Comparison of ENCODE assay signal across 7 mouse cellular contexts in genomic region chr13:21506221-21506649, GRCm38 (mm10). TPM values are rescaled to one million over a fixed set of nuclear protein-coding genes. Genes with fewer than 3 reads are reported as not detected.
A peak's percentile ranks its signal among the peaks of the same experiment; 100 is the strongest.
DNase-seq lines count a peak whose midpoint lies in the region; ATAC-seq lines count a peak whose summit lies in the region.

No protein-coding gene starts in this region.

- ATAC-seq in embryonic facial prominence, embryonic 11.5 days (replicated peaks; ENCODE audit: insufficient number of reproducible peaks, low FRiP score, low TSS enrichment, low read depth): peak; percentile 100
- peak; percentile 98 for ATAC-seq in limb, embryonic 11.5 days (ENCODE audit: insufficient number of reproducible peaks, low FRiP score, low TSS enrichment, low read depth)
- ATAC-seq in midbrain, embryonic 14.5 days (ENCODE audit: low FRiP score, low TSS enrichment): peak; percentile 95

- peak overlapping the region; percentile 72 for H3K9ac ChIP-seq in embryonic facial prominence, embryonic 11.5 days (replicated peaks; ENCODE audit: low read length)
- peak overlapping the region; percentile 69 for H3K9ac ChIP-seq in limb, embryonic 11.5 days (ENCODE audit: low read length)
- peak overlapping the region; percentile 71 for H3K9ac ChIP-seq in midbrain, embryonic 14.5 days (replicated peaks; ENCODE audit: low read length)

- H3K4me3 ChIP-seq in embryonic facial prominence, embryonic 11.5 days (ENCODE audit: low read depth, low read length): peak overlapping the region; percentile 67
- peak overlapping the region; percentile 62 for H3K4me3 ChIP-seq in limb, embryonic 11.5 days (ENCODE audit: low read depth, low read length)
- H3K4me3 ChIP-seq in midbrain, embryonic 14.5 days (replicated peaks; ENCODE audit: low read depth, low read length): peak overlapping the region; percentile 59

- H3K4me2 ChIP-seq in embryonic facial prominence, embryonic 11.5 days (ENCODE audit: low read depth, low read length): peak overlapping the region; percentile 42
- H3K4me2 ChIP-seq in limb, embryonic 11.5 days (ENCODE audit: low read depth, severe bottlenecking): peak overlapping the region; percentile 51
- H3K4me2 ChIP-seq in midbrain, embryonic 14.5 days (ENCODE audit: low read length): peak overlapping the region; percentile 71

- no peaks in the 10 kb centered on the region for H3K27me3 ChIP-seq in embryonic facial prominence, embryonic 11.5 days (ENCODE audit: control insufficient read depth, insufficient read depth, low read length)
- H3K27me3 ChIP-seq in limb, embryonic 11.5 days (ENCODE audit: control insufficient read depth, insufficient read depth, low read length): no peaks in the 10 kb centered on the region
- H3K27me3 ChIP-seq in midbrain, embryonic 14.5 days (ENCODE audit: control insufficient read depth, insufficient read depth, low read length): no peaks in the 10 kb centered on the region

- no peaks in the 10 kb centered on the region for H3K4me1 ChIP-seq in embryonic facial prominence, embryonic 11.5 days (ENCODE audit: control insufficient read depth, insufficient read depth, low read length)
- no peaks in the 10 kb centered on the region for H3K4me1 ChIP-seq in limb, embryonic 11.5 days (ENCODE audit: control insufficient read depth, insufficient read depth, low read length)
- H3K4me1 ChIP-seq in midbrain, embryonic 14.5 days (ENCODE audit: control insufficient read depth, insufficient read depth, low read length): no peaks in the 10 kb centered on the region; the same call in 1 of the 2 replicates

- under 1% methylated on average over 21 of the region's 21 CpGs for WGBS in embryonic facial prominence, embryonic 11.5 days
- 0% methylated on average over 21 of the region's 21 CpGs for WGBS in limb, embryonic 11.5 days
- WGBS in midbrain, embryonic 14.5 days: 0% methylated on average over 21 of the region's 21 CpGs

- H3K27ac ChIP-seq in embryonic facial prominence, embryonic 11.5 days (replicated peaks; ENCODE audit: low read depth, low read length): peak overlapping the region; percentile 59; the same call in 1 of the 2 replicates
- peak overlapping the region; percentile 65; the same call in 1 of the 2 replicates for H3K27ac ChIP-seq in limb, embryonic 11.5 days (replicated peaks; ENCODE audit: low read depth, low read length)
- peak overlapping the region; percentile 81 for H3K27ac ChIP-seq in midbrain, embryonic 14.5 days (replicated peaks; ENCODE audit: low read depth, low read length)

- H3K9me3 ChIP-seq in embryonic facial prominence, embryonic 11.5 days (replicated peaks; ENCODE audit: control insufficient read depth, low read length): no peaks in the 10 kb centered on the region
- H3K9me3 ChIP-seq in limb, embryonic 11.5 days (ENCODE audit: control insufficient read depth, low read length): no peaks in the 10 kb centered on the region
- H3K9me3 ChIP-seq in midbrain, embryonic 14.5 days (ENCODE audit: control insufficient read depth, low read length): no peaks in the 10 kb centered on the region

- H3K36me3 ChIP-seq in embryonic facial prominence, embryonic 11.5 days (replicated peaks; ENCODE audit: control insufficient read depth, insufficient read depth, low read depth, low read length): no peaks in the 10 kb centered on the region
- H3K36me3 ChIP-seq in limb, embryonic 11.5 days (ENCODE audit: control insufficient read depth, insufficient read depth, low read length): no peaks in the 10 kb centered on the region
- no peaks in the 10 kb centered on the region for H3K36me3 ChIP-seq in midbrain, embryonic 14.5 days (ENCODE audit: control insufficient read depth, insufficient read depth, low read length)

- peak; percentile 92 for DNase-seq in adrenal gland, postnatal 14 days
- DNase-seq in embryonic facial prominence, embryonic 11.5 days (ENCODE audit: low spot score): peak; percentile 90
- peak; percentile 99 for DNase-seq in heart, adult 11 months
- peak; percentile 87 for DNase-seq in kidney, adult 18-20 months
- DNase-seq in limb, embryonic 11.5 days (ENCODE audit: low spot score): peak; percentile 90
- DNase-seq in midbrain, embryonic 14.5 days: peak; percentile 88
- DNase-seq in spleen, adult 18-20 months: peak; percentile 62 to 75

RNA-seq across cellular contexts. Expression of gene Gm11273, which starts 5.0 kb away (rescaled TPM):
- total RNA-seq in adrenal gland, postnatal 14 days (2021): 174 and 184 TPM in 2 replicates
- 1.9 and 5.2 TPM in 2 replicates for polyA plus RNA-seq in embryonic facial prominence, embryonic 11.5 days (2014; fragmentation: Nextera tagmentation; extraction: Ambion mirVana)
- polyA plus RNA-seq in limb, embryonic 11.5 days (2014; fragmentation: Nextera tagmentation; extraction: Ambion mirVana): 2.5 and 4.0 TPM in 2 replicates
- polyA plus RNA-seq in midbrain, embryonic 14.5 days (2014; fragmentation: Nextera tagmentation; extraction: Ambion mirVana): 4.7 and 6.6 TPM in 2 replicates

RNA-seq across cellular contexts. Expression of gene AK157302, which starts 11.2 kb away (rescaled TPM):
- total RNA-seq in adrenal gland, postnatal 14 days (2021): 16.7 and 18.3 TPM in 2 replicates
- polyA plus RNA-seq in embryonic facial prominence, embryonic 11.5 days (2014; fragmentation: Nextera tagmentation; extraction: Ambion mirVana): 0.35 and 0.41 TPM in 2 replicates
- 0.24 and 0.35 TPM in 2 replicates for polyA plus RNA-seq in limb, embryonic 11.5 days (2014; fragmentation: Nextera tagmentation; extraction: Ambion mirVana)
- 0.34 and 0.54 TPM in 2 replicates for polyA plus RNA-seq in midbrain, embryonic 14.5 days (2014; fragmentation: Nextera tagmentation; extraction: Ambion mirVana)

RNA-seq across cellular contexts. Expression of gene Zkscan8, which starts 24.7 kb away (rescaled TPM):
- 17.4 and 20.4 TPM in 2 replicates for total RNA-seq in adrenal gland, postnatal 14 days (2021)
- polyA plus RNA-seq in embryonic facial prominence, embryonic 11.5 days (2014; fragmentation: Nextera tagmentation; extraction: Ambion mirVana): 8.7 and 11.9 TPM in 2 replicates
- polyA plus RNA-seq in limb, embryonic 11.5 days (2014; fragmentation: Nextera tagmentation; extraction: Ambion mirVana): 9.6 and 13.1 TPM in 2 replicates
- 6.1 and 10.9 TPM in 2 replicates for polyA plus RNA-seq in midbrain, embryonic 14.5 days (2014; fragmentation: Nextera tagmentation; extraction: Ambion mirVana)

RNA-seq across cellular contexts. Expression of gene Gm10065, which starts 27.0 kb away (rescaled TPM):
- total RNA-seq in adrenal gland, postnatal 14 days (2021): not detected in 2 replicates
- polyA plus RNA-seq in embryonic facial prominence, embryonic 11.5 days (2014; fragmentation: Nextera tagmentation; extraction: Ambion mirVana): not detected in 2 replicates
- polyA plus RNA-seq in limb, embryonic 11.5 days (2014; fragmentation: Nextera tagmentation; extraction: Ambion mirVana): 0.67 TPM in 1 of 2 replicates, not detected in the other
- polyA plus RNA-seq in midbrain, embryonic 14.5 days (2014; fragmentation: Nextera tagmentation; extraction: Ambion mirVana): not detected in 2 replicates

RNA-seq across cellular contexts. Expression of gene Zkscan4, which starts 27.5 kb away (rescaled TPM):
- total RNA-seq in adrenal gland, postnatal 14 days (2021): 2.3 and 3.9 TPM in 2 replicates
- polyA plus RNA-seq in embryonic facial prominence, embryonic 11.5 days (2014; fragmentation: Nextera tagmentation; extraction: Ambion mirVana): 3.8 and 4.2 TPM in 2 replicates
- polyA plus RNA-seq in limb, embryonic 11.5 days (2014; fragmentation: Nextera tagmentation; extraction: Ambion mirVana): 2.5 and 2.9 TPM in 2 replicates
- 8.8 and 9.7 TPM in 2 replicates for polyA plus RNA-seq in midbrain, embryonic 14.5 days (2014; fragmentation: Nextera tagmentation; extraction: Ambion mirVana)

Comparison
In these comparisons a context has a peak if more than half of its experiments do, and no peak if none do; other contexts are left out.
1. Peak in every context shown above with its lines: DNase-seq, ATAC-seq, H3K4me3 ChIP-seq and H3K27ac ChIP-seq.